Mouse (Mus musculus): Measurements from ENCODE around the gene Scgb3a1. TPM values are rescaled to one million over a fixed set of nuclear protein-coding genes. Genes with fewer than 3 reads are reported as not detected.

The Scgb3a1 gene
- not detected in 2 replicates for polyA plus RNA-seq (2015; fragmentation: Nextera tagmentation; extraction: Ambion mirVana)

- Histone ChIP-seq H3K9me3 (no peaks in the 10 kb centered on the region), H3K27ac (replicated peaks) (no peak within 1 kb of the TSS), H3K4me1 (no peaks in the 10 kb centered on the region), H3K36me3 (peaks cover 2% of the 10 kb centered on the region; the same call in 1 of the 2 replicates), H3K4me2 (replicated peaks) (no peak within 1 kb of the TSS), H3K27me3 (no peaks in the 10 kb centered on the region), H3K4me3 (no peak within 1 kb of the TSS), H3K9ac (replicated peaks) (no peak within 1 kb of the TSS)
- ATAC-seq (replicated peaks): no peak
- 84% methylated on average over 5 of the region's 5 CpGs for WGBS
Measured at GRCm38 (mm10) chr11:49663310-49663709, at the start of gene Scgb3a1. Gene Scgb3a1, plus strand, starts transcription at chr11:49663610.

GRCm38 (mm10) chr11:49615856-49616725 is 47.3 kb upstream of the Scgb3a1 start:
- Histone ChIP-seq H3K27me3 (peaks cover 15% of the 10 kb centered on the region; the same call in 1 of the 2 replicates), H3K9ac (replicated peaks) (no peak overlapping the region), H3K9me3 (no peaks in the 10 kb centered on the region), H3K27ac (replicated peaks) (no peak overlapping the region), H3K4me3 (no peak overlapping the region), H3K36me3 (no peaks in the 10 kb centered on the region), H3K4me2 (replicated peaks) (no peak overlapping the region), H3K4me1 (no peaks in the 10 kb centered on the region)
- 90% methylated on average over 10 of the region's 10 CpGs for WGBS
- ATAC-seq (replicated peaks): no peak

GRCm38 (mm10) chr11:49618476-49618875 is 44.9 kb upstream of the Scgb3a1 start:
- no peaks in the 10 kb centered on the region for H3K4me1 ChIP-seq
- WGBS: 79% methylated on average over 8 of the region's 8 CpGs
- ATAC-seq (replicated peaks): no peak
- H3K27me3 ChIP-seq: peaks cover 9% of the 10 kb centered on the region; the same call in 1 of the 2 replicates
- H3K4me3 ChIP-seq: no peak overlapping the region
- no peak overlapping the region for H3K27ac ChIP-seq (replicated peaks)
- no peaks in the 10 kb centered on the region for H3K9me3 ChIP-seq
- no peak overlapping the region for H3K9ac ChIP-seq (replicated peaks)
- H3K4me2 ChIP-seq (replicated peaks): no peak overlapping the region
- H3K36me3 ChIP-seq: no peaks in the 10 kb centered on the region

GRCm38 (mm10) chr11:49621953-49622352 is 41.5 kb upstream of the Scgb3a1 start:
- Histone ChIP-seq H3K4me3 (no peak overlapping the region), H3K9me3 (no peaks in the 10 kb centered on the region), H3K36me3 (no peaks in the 10 kb centered on the region), H3K4me1 (no peaks in the 10 kb centered on the region), H3K9ac (replicated peaks) (no peak overlapping the region), H3K27me3 (no peaks in the 10 kb centered on the region), H3K27ac (replicated peaks) (no peak overlapping the region), H3K4me2 (replicated peaks) (no peak overlapping the region)
- ATAC-seq (replicated peaks): no peak
- 80% methylated on average over 5 of the region's 5 CpGs for WGBS

GRCm38 (mm10) chr11:49624156-49624555 is 39.3 kb upstream of the Scgb3a1 start:
- Histone ChIP-seq H3K9me3 (no peaks in the 10 kb centered on the region), H3K36me3 (no peaks in the 10 kb centered on the region), H3K4me2 (replicated peaks) (no peak overlapping the region), H3K27ac (replicated peaks) (no peak overlapping the region), H3K4me1 (no peaks in the 10 kb centered on the region), H3K4me3 (no peak overlapping the region), H3K9ac (replicated peaks) (no peak overlapping the region), H3K27me3 (no peaks in the 10 kb centered on the region)
- ATAC-seq (replicated peaks): no peak
- WGBS: 90% methylated on average over 3 of the region's 3 CpGs

GRCm38 (mm10) chr11:49625863-49626262 is 37.5 kb upstream of the Scgb3a1 start:
- no peak overlapping the region for H3K4me2 ChIP-seq (replicated peaks)
- H3K36me3 ChIP-seq: no peaks in the 10 kb centered on the region
- H3K9ac ChIP-seq (replicated peaks): no peak overlapping the region
- H3K27ac ChIP-seq (replicated peaks): no peak overlapping the region
- 64% methylated on average over 15 of the region's 15 CpGs for WGBS
- no peaks in the 10 kb centered on the region for H3K9me3 ChIP-seq
- H3K4me3 ChIP-seq: no peak overlapping the region
- no peak for ATAC-seq (replicated peaks)
- H3K4me1 ChIP-seq: no peaks in the 10 kb centered on the region
- no peaks in the 10 kb centered on the region for H3K27me3 ChIP-seq

GRCm38 (mm10) chr11:49626748-49627147 is 36.7 kb upstream of the Scgb3a1 start:
- Histone ChIP-seq H3K4me2 (replicated peaks) (no peak overlapping the region), H3K36me3 (no peaks in the 10 kb centered on the region), H3K9me3 (no peaks in the 10 kb centered on the region), H3K9ac (replicated peaks) (no peak overlapping the region), H3K27me3 (no peaks in the 10 kb centered on the region), H3K4me3 (no peak overlapping the region), H3K27ac (replicated peaks) (no peak overlapping the region), H3K4me1 (no peaks in the 10 kb centered on the region)
- WGBS: 79% methylated on average over 8 of the region's 8 CpGs
- ATAC-seq (replicated peaks): no peak

GRCm38 (mm10) chr11:49631154-49631553 is 32.3 kb upstream of the Scgb3a1 start:
- no peak overlapping the region for H3K27ac ChIP-seq (replicated peaks)
- WGBS: 45% methylated on average over 3 of the region's 3 CpGs
- no peak overlapping the region for H3K4me3 ChIP-seq
- no peaks in the 10 kb centered on the region for H3K9me3 ChIP-seq
- H3K9ac ChIP-seq (replicated peaks): no peak overlapping the region
- H3K27me3 ChIP-seq: peaks cover 23% of the 10 kb centered on the region
- no peaks in the 10 kb centered on the region for H3K36me3 ChIP-seq
- no peak overlapping the region for H3K4me2 ChIP-seq (replicated peaks)
- peaks cover 8% of the 10 kb centered on the region for H3K4me1 ChIP-seq
- no peak for ATAC-seq (replicated peaks)

- 89% methylated on average over 2 of the region's 2 CpGs for WGBS
- Histone ChIP-seq H3K4me2 (replicated peaks) (no peak overlapping the region), H3K27me3 (peaks cover 34% of the 10 kb centered on the region), H3K4me1 (peaks cover 13% of the 10 kb centered on the region), H3K9ac (replicated peaks) (no peak overlapping the region), H3K4me3 (no peak overlapping the region), H3K27ac (replicated peaks) (no peak overlapping the region), H3K36me3 (no peaks in the 10 kb centered on the region), H3K9me3 (no peaks in the 10 kb centered on the region)
- ATAC-seq (replicated peaks): no peak
Measured at GRCm38 (mm10) chr11:49632256-49632655, 31.2 kb upstream of the Scgb3a1 start.

- H3K36me3 ChIP-seq: no peaks in the 10 kb centered on the region
- H3K4me3 ChIP-seq: peak overlapping the region; percentile 27
- 7% methylated on average over 22 of the region's 22 CpGs for WGBS
- ATAC-seq (replicated peaks): peak; percentile 29; the same call in 1 of the 2 replicates
- H3K4me1 ChIP-seq: peaks cover 13% of the 10 kb centered on the region
- 0 out of 2 replicates have a peak overlapping the region, but pooled peaks have one; percentile 21 for H3K9ac ChIP-seq (replicated peaks)
- no peak overlapping the region for H3K27ac ChIP-seq (replicated peaks)
- H3K27me3 ChIP-seq: peaks cover 41% of the 10 kb centered on the region
- peak overlapping the region; percentile 42 for H3K4me2 ChIP-seq (replicated peaks)
- H3K9me3 ChIP-seq: no peaks in the 10 kb centered on the region
Measured at GRCm38 (mm10) chr11:49634101-49634500, 29.3 kb upstream of the Scgb3a1 start.

- Histone ChIP-seq H3K36me3 (no peaks in the 10 kb centered on the region), H3K4me2 (replicated peaks) (no peak overlapping the region), H3K27me3 (peaks cover 41% of the 10 kb centered on the region), H3K9ac (replicated peaks) (no peak overlapping the region), H3K4me1 (peaks cover 13% of the 10 kb centered on the region), H3K27ac (replicated peaks) (no peak overlapping the region), H3K4me3 (no peak overlapping the region), H3K9me3 (no peaks in the 10 kb centered on the region)
- ATAC-seq (replicated peaks): no peak
- WGBS: 71% methylated on average over 6 of the region's 6 CpGs
Measured at GRCm38 (mm10) chr11:49635671-49636070, 27.7 kb upstream of the Scgb3a1 start.

GRCm38 (mm10) chr11:49636449-49636848 is 27.0 kb upstream of the Scgb3a1 start:
- H3K9me3 ChIP-seq: no peaks in the 10 kb centered on the region
- WGBS: 4% methylated on average over 11 of the region's 11 CpGs
- H3K27me3 ChIP-seq: peaks cover 41% of the 10 kb centered on the region
- peak overlapping the region; percentile 6 for H3K4me2 ChIP-seq (replicated peaks)
- H3K27ac ChIP-seq (replicated peaks): no peak overlapping the region
- H3K4me1 ChIP-seq: peaks cover 13% of the 10 kb centered on the region
- H3K4me3 ChIP-seq: no peak overlapping the region
- no peaks in the 10 kb centered on the region for H3K36me3 ChIP-seq
- no peak overlapping the region for H3K9ac ChIP-seq (replicated peaks)
- ATAC-seq (replicated peaks): no peak; the same call in 1 of the 2 replicates
